Mouse (Mus musculus): ENCODE results near the gene Rhox4f. TPM values are rescaled to one million over a fixed set of nuclear protein-coding genes. Genes with fewer than 3 reads are reported as not detected.
"Not testable (repeated sequence)": the region's sequence is repeated elsewhere in the genome, so short reads cannot be mapped to it uniquely, and the experiment has no call there.

Gene Rhox4f
- total RNA-seq (2021), result not detected

DNA sequence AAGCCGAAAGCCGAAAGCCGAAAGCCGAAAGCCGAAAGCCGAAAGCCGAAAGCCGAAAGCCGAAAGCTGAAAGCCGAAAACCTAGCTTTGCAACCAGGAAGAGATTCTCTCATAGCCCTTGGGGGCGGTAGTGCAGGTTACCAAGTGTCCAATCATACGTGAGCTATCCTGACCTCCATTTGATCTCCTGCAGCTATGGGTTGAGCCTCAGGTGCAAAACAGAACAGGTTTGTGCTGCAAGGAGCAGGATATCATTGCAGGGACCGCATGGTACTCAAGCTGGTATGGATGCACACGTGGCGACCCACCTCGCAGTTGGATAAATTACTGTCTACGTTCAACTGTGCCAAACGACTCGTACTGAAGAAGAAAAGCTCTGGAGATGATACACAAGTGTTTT is at the start of gene Rhox4f:
Gene Rhox4f (minus strand): TSS at position 101 of the 400 bp plus-strand sequence.
- DNase-seq (ENCODE audit: low spot score); intact Hi-C loops (cut with DNase I): not testable (repeated sequence)

DNA sequence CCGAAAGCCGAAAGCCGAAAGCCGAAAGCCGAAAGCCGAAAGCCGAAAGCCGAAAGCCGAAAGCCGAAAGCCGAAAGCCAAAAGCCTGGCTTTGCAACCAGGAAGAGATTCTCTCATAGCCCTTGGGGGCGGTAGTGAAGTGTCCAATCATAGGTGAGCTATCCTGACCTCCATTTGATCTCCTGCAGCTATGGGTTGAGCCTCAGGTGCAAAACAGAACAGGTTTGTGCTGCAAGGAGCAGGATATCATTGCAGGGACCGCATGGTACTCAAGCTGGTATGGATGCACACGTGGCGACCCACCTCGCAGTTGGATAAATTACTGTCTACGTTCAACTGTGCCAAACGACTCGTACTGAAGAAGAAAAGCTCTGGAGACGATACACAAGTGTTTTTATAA is 43.7 kb upstream of the Rhox4f start, which contains the start of gene Rhox4g:
Gene Rhox4g (minus strand): TSS at position 101 of the 400 bp plus-strand sequence.
- intact Hi-C loops (cut with DNase I), result not testable (repeated sequence)

DNA sequence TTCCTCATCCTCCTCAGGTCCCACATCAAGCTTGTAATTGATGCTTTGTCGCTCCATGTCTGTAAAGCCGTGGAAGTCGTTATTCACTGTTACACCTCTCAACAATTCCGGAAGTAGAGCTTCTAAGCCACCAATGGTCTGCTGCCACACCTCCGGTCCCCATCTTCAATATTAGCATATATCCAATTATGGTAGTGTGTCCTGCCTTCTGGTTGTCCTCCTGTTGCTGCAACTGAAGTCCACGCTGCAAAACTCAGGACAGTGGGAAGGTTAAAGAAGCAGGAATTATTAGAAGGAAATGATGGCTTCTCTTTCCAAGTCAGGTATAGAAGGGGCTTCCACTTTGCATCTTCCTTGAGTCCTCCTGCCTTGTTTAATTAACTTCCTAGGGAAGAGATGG is 35.9 kb upstream of the Rhox4f start, which contains the start of gene Rhox2g:
Gene Rhox2g (minus strand): TSS at position 101 of the 400 bp plus-strand sequence.
- intact Hi-C loops (cut with DNase I); DNase-seq (ENCODE audit: low spot score): not testable (repeated sequence)

More for the DNA sequence above, 43.7 kb upstream of the Rhox4f start, which contains the start of gene Rhox4g:
- DNase-seq (ENCODE audit: low spot score), result not testable (repeated sequence)

DNA sequence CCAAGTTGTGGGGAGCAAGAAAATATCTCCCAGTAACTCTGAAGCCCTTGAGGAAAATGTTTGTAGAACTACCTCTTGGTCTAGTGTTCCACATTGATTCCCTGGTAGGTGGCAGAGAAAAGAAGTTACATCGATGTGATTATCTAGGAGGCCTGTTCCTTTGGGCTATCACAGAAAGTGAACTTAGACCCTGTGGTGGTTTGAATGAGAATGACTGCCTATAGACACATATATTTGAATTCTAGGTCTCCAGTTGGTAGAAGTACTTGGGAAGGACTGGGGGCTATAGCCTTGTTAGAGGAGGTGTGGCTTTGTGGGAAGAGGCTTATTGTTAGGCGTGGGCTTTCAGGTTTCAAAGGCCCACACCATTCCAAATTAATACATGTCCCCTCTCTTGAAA is 21.0 kb upstream of the Rhox4f start, which contains the start of gene Rhox3g:
Gene Rhox3g (minus strand): TSS at position 101 of the 400 bp plus-strand sequence.
- intact Hi-C loops (cut with DNase I); DNase-seq (ENCODE audit: low spot score): not testable (repeated sequence)

DNA sequence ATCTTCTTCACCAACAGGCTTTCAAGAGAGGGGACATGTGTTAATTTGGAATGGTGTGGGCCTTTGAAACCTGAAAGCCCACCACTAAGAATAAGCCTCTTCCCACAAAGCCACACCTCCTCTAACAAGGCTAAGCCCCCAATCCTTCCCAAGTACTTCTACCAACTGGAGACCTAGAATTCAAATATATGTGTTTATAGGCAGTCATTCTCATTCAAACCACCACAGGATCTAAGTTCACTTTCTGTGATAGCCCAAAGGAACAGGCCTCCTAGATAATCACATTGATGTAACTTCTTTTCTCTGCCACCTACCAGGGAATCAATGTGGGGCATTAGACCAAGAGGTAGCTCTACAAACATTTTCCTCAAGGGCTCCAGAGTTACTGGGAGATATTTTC is 26.8 kb downstream of the Rhox4f start, which contains the start of gene Rhox3f:
Gene Rhox3f (plus strand): TSS at position 301 of the 400 bp plus-strand sequence.
- DNase-seq (ENCODE audit: low spot score); intact Hi-C loops (cut with DNase I): not testable (repeated sequence)

DNA sequence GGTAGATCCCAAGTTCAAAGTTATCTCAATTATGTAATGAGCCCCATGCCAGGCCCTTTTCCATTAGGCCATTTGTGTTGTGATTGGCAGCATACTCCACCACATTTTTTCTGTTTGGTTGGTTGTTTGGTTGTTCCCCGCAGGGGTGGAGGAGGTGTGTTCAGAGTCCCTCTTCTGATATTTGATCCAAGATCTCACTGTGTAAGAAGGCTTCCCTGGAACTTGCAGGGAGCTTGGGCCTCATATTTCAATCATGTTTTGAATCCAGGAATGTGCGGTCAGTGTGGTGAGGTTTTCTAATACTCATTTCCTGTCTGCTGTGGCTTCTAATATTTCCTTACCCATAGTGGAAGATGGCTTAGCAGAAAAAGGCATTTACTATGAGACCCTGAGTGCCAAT is 34.9 kb downstream of the Rhox4f start:
- peak; percentile 2 for DNase-seq (ENCODE audit: low spot score)
- intact Hi-C loops (cut with DNase I), result not testable (repeated sequence)

DNA sequence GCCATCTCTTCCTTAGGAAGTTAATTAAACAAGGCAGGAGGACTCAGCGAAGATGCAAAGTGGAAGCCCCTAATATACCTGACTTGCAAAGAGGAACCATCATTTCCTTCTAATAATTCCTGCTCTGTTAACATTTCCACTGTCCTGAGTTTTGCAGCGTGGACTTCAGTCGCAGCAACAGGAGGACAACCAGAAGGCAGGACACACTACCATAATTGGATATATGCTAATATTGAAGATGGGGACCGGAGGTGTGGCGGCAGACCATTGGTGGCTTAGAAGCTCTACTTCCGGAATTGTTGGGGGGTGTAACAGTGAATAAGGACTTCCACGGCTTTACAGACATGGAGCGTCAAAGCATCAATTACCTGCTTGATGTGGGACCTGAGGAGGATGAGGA is 36.4 kb downstream of the Rhox4f start, which contains the start of gene Rhox2f:
Gene Rhox2f (plus strand): TSS at position 301 of the 400 bp plus-strand sequence.
- DNase-seq (ENCODE audit: low spot score); intact Hi-C loops (cut with DNase I): not testable (repeated sequence)

DNA sequence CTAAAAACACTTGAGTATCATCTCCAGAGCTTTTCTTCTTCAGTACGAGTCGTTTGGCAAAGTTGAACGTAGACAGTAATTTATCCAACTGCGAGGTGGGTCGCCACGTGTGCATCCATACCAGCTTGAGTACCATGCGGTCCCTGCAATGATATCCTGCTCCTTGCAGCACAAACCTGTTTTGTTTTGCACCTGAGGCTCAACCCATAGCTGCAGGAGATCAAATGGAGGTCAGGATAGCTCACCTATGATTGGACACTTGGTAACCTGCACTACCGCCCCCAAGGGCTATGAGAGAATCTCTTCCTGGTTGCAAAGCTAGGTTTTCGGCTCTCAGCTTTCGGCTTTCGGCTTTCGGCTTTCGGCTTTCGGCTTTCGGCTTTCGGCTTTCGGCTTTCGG is 50.4 kb downstream of the Rhox4f start, which contains the start of gene Rhox4e:
Gene Rhox4e (plus strand): TSS at position 301 of the 400 bp plus-strand sequence.
- DNase-seq (ENCODE audit: low spot score); intact Hi-C loops (cut with DNase I): not testable (repeated sequence)

Other genes starting within 250 kb of the Rhox4f start
- gene Rhox3a2, start 227.7 kb downstream of the Rhox4f start, total RNA-seq (2021), result not detected
- gene Rhox4a2, start 216.9 kb downstream of the Rhox4f start, total RNA-seq (2021), result not detected
- gene Rhox2b, start 195.6 kb downstream of the Rhox4f start, total RNA-seq (2021), result not detected
- gene Rhox4b, start 175.2 kb downstream of the Rhox4f start, total RNA-seq (2021), result not detected
- gene Rhox2c, start 154.0 kb downstream of the Rhox4f start, total RNA-seq (2021), result not detected
- gene Rhox3c, start 149.1 kb downstream of the Rhox4f start, total RNA-seq (2021), result not detected
- gene Rhox4c, start 127.4 kb downstream of the Rhox4f start, total RNA-seq (2021), result not detected
- not detected for gene Rhox2d, start 114.3 kb downstream of the Rhox4f start, total RNA-seq (2021)
- not detected for gene Rhox4d, start 93.3 kb downstream of the Rhox4f start, total RNA-seq (2021)
- gene Rhox2e, start 77.3 kb downstream of the Rhox4f start, total RNA-seq (2021), result not detected
- not detected for gene Rhox3e, start 65.7 kb downstream of the Rhox4f start, total RNA-seq (2021)
- not detected for gene Rhox4e, start 50.3 kb downstream of the Rhox4f start, total RNA-seq (2021)
- gene Rhox2f, start 36.3 kb downstream of the Rhox4f start, total RNA-seq (2021), result not detected
- gene Rhox3f, start 26.7 kb downstream of the Rhox4f start, total RNA-seq (2021), result not detected
- not detected for gene Rhox3g, start 20.9 kb upstream of the Rhox4f start, total RNA-seq (2021)
- not detected for gene Rhox2g, start 35.8 kb upstream of the Rhox4f start, total RNA-seq (2021)
- not detected for gene Rhox4g, start 43.6 kb upstream of the Rhox4f start, total RNA-seq (2021)
- gene Rhox3h, start 61.1 kb upstream of the Rhox4f start, total RNA-seq (2021), result not detected
- not detected for gene Rhox2h, start 65.6 kb upstream of the Rhox4f start, total RNA-seq (2021)
- 1 to 10 TPM in 1 of 2 experiments, under 1 TPM in 1; 0.73 to 2.1 TPM for gene Rhox5, start 197.1 kb upstream of the Rhox4f start, total RNA-seq (2021)
- gene Rhox6, start 219.2 kb upstream of the Rhox4f start, total RNA-seq (2021), result not detected
- not detected for gene Rhox7a, start 224.0 kb upstream of the Rhox4f start, total RNA-seq (2021)